Mouse (Mus musculus) midbrain, embryonic 14.5 days (tissue): Measurements from ENCODE around the gene Clrn1. TPM values are rescaled to one million over a fixed set of nuclear protein-coding genes. Genes with fewer than 3 reads are reported as not detected.

Source experiments
- polyA plus RNA-seq: library from polyadenylated mRNA; unstranded; fragments of >200 nt; fragmentation: Nextera tagmentation; extraction: Ambion mirVana; gene quantifications from 2 replicates; pipeline ENCODE4 v1.2.1, GENCODE M21; 2014

Clrn1 gene
- polyA plus RNA-seq, 1 experiment from 2014 or later = 0.63 TPM

Other genes starting within 250 kb of the Clrn1 start
- 0.23 and 0.41 TPM in 2 replicates for gene Erich6, start 248.1 kb downstream of the Clrn1 start, polyA plus RNA-seq
- 9.9 and 11.8 TPM in 2 replicates for gene Siah2, start 192.9 kb downstream of the Clrn1 start, polyA plus RNA-seq
- gene Mindy4b-ps, start 63.0 kb downstream of the Clrn1 start, polyA plus RNA-seq = not detected in 2 replicates
- gene Med12l, start 120.5 kb upstream of the Clrn1 start, polyA plus RNA-seq = 6.2 and 6.5 TPM in 2 replicates
- gene Gpr171, start 216.5 kb upstream of the Clrn1 start, polyA plus RNA-seq = 0.78 and 1.3 TPM in 2 replicates